Mouse (Mus musculus): ENCODE measurements at regions not wholly inside any gene's neighbourhood (a gene's known extent, or its start where the extent isn't known, plus 50 kb on each side); places are given as distances from the start of the nearest gene placed in this dataset.

GRCm38 (mm10) chr19:15242781-15243180 lies 644.9 kb upstream of the Tle4 start:
- DNase-seq (ENCODE audit: extremely low spot score, low read depth, low spot score) = no peak

GRCm38 (mm10) chr19:15230129-15230927 lies 632.5 kb upstream of the Tle4 start:
- DNase-seq (ENCODE audit: extremely low spot score, low read depth, low spot score) = no peak

- no peak for DNase-seq (ENCODE audit: extremely low spot score, low read depth, low spot score)
Observed at GRCm38 (mm10) chr19:15217387-15217786, 619.5 kb upstream of the Tle4 start.

DNA sequence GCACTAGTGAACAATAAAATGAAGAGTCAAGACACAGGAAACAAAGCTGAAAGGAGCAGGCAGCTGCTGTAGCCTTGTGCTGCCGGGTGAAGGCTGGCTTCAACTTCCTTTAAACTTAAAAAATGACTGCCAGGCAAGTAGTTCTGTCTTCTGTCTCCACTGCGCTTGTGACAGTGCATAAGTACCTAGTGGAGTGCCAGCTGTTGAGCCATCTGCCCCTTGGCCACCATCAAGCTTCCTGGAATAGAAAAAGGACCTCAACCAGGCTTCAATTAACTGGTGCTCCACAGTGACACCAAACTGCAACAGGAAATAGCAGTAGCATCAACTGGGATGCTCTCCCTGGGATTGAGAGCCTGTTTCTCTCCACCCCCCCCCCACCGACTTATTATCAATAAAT lies 616.8 kb upstream of the Tle4 start:
- no peak for DNase-seq (ENCODE audit: extremely low spot score, low read depth, low spot score)

- no peak for DNase-seq (ENCODE audit: extremely low spot score, low read depth, low spot score)
Observed at GRCm38 (mm10) chr19:15212881-15213280, 615.0 kb upstream of the Tle4 start.

DNA sequence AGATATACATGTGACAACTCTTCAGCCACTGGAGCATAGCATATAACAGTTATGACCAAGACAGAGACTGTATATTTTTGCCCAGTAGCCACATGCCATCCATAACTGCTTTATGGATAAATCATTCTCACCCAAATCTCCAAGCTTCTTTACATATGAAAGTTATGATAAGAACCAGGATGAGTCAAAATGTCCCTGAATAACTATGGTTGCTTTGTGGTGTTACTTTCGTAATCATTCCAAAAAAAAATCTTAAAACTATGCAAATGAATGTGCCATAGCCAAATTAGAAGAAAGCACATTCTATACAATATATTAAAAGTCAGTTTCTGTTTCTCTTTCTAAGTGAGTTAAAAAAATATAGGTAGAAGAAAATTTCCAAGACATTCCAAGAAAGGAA lies 605.2 kb upstream of the Tle4 start:
- no peak for DNase-seq (ENCODE audit: extremely low spot score, low read depth, low spot score)

DNA sequence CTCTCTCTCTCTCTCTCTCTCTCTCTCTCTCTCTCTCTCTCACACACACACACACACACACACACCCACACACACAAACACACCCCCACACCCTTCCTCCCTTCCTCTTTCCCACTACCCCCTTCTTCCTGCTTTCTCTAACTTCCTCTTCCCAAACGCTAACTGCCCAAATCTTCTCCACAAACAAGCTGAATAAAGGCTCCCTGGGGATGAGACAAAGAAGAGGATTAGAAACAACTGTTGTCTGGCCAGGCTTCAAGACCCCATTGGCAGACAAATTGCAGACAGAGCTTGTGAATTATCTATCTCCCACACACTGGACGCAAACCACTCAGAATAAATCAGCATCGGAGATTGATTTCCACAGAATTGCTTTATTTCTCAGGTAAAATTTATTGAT lies 603.4 kb upstream of the Tle4 start:
- DNase-seq (ENCODE audit: extremely low spot score, low read depth, low spot score) = no peak

GRCm38 (mm10) chr19:15200792-15201191 lies 602.9 kb upstream of the Tle4 start:
- DNase-seq (ENCODE audit: extremely low spot score, low read depth, low spot score) = no peak

DNA sequence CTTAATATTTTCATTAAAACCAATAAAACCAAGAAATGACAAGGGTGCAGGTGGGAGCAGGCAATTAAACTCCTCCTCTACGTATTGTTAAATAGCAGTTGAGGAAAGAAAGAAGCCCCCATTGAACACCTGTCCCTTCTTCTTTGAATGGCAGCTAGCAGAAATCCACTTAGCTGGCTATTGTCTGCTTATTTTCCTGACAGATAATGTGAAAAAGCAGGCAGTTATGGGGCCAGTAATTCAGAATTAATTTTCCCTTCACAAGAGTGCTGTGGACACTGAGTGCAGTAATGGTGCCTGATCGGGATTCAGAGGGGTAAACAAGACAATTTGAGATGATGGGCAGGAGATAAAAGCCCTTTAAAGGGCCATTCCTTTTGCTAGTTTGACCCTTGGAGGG lies 602.5 kb upstream of the Tle4 start:
- DNase-seq (ENCODE audit: extremely low spot score, low read depth, low spot score) = no peak

DNA sequence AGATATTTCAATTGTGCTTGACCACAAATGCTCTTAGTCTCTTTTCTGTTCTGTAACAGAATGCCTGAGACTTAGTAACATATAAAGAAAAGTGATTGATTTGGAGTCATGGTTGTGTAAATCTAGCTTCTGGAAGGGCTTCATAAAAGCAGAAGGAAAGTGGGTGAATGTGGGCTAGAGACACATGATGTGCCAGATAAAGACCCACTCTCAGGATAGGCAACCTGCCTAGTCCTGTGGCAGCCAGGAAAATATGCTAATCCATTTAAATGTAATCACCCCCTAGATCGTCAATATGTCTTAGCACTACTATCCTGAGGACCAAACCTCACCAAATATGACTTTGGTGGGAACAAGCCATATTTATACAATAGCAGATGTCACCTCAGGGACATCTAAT lies 601.8 kb upstream of the Tle4 start:
- DNase-seq (ENCODE audit: extremely low spot score, low read depth, low spot score) = no peak

DNA sequence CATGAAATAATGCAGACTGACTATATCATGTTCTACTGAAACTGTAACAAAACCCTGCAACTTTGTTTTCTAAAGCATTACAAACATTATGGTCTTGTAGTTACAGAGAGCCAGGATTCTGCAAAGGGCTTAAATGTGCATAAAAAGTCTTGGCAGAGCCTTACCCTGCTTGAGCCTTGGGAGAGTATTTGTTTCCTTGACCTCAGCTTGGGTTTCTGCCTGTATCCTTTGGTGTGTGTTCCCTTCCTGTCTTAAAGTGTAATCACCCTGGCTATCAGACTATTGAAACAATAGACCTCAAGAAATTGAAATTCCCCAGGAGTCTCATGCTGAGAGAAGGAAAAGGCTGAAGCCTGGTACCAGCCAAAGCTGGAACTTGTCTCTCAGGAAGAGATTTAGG lies 577.4 kb upstream of the Tle4 start:
- DNase-seq (ENCODE audit: extremely low spot score, low read depth, low spot score) = no peak

- no peak for DNase-seq (ENCODE audit: extremely low spot score, low read depth, low spot score)
Observed at GRCm38 (mm10) chr19:15173301-15173700, 575.5 kb upstream of the Tle4 start.

DNA sequence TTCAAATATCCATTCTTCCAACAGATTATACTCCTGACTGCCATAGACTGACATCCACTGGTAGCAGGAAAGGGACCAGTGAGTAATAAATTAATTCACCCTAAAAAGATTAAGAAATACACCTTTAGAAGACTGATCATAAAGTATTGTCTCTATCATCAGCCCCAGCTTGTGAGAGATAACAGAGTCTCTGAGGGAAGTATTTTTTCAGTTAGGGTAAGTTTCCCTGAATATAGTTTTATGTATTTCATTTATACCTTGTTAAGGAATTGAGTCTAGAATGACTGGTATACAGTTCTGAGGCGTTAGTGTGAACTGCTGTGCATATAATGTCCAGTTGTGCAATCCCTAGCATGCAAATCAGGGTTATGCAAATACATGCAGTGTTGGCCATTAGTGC lies 569.3 kb upstream of the Tle4 start:
- no peak for DNase-seq (ENCODE audit: extremely low spot score, low read depth, low spot score)

- DNase-seq (ENCODE audit: extremely low spot score, low read depth, low spot score) = no peak
Observed at GRCm38 (mm10) chr19:15160641-15161040, 562.8 kb upstream of the Tle4 start.

DNA sequence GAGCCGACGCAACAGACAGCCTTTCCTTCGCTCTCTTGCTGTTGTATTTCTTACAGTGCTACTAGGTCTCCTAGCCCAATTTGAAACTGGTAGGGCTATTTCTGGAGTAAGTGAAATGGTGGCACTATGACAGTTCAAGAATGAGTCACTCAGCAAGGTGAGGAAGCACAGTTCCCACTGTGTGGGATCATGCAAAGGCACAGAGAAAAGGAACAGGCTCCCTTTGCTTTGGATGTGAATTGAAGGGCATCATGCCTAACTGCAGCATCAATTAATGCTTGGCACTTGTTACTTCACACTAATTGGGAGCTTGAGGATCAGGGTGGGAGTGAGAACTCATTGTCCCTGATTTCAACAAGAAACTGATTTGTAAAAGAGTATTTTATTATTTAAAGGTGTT lies 560.8 kb upstream of the Tle4 start:
- no peak for DNase-seq (ENCODE audit: extremely low spot score, low read depth, low spot score)

DNA sequence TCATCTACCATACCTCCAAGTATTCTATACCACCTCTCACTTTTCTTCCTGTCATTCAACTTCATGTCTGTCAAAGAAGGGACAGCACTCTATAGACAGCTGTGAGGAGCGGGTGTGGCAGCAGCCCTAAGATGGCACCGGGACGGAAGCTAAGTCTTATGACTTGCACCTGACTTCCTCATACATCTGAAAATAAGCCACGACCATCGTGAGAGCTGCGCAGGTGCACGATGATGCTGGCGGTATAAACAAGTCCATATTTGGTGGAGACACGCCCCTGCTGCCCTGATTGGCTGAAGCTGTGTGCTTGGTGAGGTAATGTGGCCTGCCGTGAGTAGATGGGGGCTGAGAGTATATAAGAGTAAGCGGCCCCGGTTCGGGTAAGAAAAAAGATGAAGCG lies 560.3 kb upstream of the Tle4 start:
- no peak for DNase-seq (ENCODE audit: extremely low spot score, low read depth, low spot score)

DNA sequence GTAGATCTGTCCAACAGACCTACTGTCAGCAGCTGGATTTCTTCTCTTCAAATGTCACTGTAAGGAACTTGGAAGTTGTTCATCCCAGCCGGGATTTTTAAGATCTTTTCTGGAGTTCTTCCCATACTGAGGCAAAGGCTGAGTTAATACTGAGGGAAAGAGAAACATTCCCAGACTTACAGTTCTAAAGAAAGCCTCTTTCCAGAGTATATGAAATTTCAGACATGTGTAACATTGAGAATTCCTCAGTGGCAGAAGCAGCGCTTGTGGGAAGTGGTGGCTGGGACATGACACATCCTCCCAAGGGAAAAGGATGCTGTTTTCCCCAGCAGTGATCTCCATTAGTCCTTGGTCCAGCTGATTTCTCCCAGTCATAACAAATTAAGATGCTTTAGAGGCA lies 556.8 kb upstream of the Tle4 start:
- no peak for DNase-seq (ENCODE audit: extremely low spot score, low read depth, low spot score)

DNA sequence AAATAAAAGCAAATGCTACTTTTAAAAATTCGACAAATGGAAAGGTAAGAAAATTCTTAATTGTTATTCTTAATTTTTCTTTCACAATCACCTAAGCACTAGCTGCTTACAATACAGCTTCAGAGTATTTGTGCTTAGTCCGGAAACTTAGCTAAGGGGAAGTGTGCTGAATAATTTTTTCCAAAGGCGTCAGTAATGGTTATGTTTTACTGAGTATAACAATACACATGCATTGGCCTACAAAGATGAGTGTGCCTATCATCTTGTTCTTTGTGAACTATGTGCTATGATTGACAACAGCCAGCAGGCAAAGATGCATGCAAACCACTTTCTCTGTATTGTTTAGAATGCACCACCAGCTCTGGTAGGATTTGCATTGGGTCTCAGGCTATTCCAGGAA lies 548.5 kb upstream of the Tle4 start:
- DNase-seq (ENCODE audit: extremely low spot score, low read depth, low spot score) = no peak

DNA sequence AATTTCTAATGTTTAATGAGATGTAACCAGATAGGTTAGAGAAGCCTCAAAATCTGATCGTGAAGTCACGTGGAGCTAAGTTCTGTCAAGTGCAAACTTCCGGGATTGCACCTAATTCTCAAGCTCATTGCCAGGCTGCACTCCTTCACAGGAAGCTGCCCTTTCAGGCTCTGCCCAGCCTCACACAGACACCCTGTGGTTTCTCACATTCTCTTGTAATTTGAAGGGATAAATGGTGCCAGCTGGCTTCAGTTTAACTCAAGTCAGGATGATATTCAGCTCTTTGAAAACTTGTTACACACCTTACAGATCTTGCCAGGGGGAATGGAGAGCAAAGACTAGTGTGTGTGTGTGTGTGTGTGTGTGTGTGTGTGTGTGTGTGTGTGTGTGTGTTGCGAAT lies 529.3 kb upstream of the Tle4 start:
- no peak for DNase-seq (ENCODE audit: extremely low spot score, low read depth, low spot score)

GRCm38 (mm10) chr19:15108441-15109026 lies 510.7 kb upstream of the Tle4 start:
- DNase-seq (ENCODE audit: extremely low spot score, low read depth, low spot score) = no peak

DNA sequence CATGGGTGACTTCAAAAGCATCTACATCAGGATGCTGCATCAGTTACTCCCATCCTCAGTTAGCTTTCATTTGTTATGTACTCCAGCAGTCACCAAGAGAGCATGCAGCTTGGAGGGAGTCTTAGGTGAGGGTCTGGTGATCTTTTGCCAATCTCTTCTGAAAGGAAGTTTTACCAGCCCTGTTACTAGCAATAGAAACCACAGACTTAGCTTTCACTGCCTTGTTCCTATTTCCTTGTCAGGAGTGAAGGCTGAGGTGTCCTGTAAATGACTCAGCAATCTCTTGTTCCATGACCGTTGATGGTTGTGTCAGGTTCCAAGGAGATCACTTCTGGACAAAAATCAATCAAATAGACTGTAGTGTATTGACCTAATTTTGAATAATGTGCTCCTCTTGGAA lies 497.2 kb upstream of the Tle4 start:
- no peak for DNase-seq (ENCODE audit: extremely low spot score, low read depth, low spot score)

DNA sequence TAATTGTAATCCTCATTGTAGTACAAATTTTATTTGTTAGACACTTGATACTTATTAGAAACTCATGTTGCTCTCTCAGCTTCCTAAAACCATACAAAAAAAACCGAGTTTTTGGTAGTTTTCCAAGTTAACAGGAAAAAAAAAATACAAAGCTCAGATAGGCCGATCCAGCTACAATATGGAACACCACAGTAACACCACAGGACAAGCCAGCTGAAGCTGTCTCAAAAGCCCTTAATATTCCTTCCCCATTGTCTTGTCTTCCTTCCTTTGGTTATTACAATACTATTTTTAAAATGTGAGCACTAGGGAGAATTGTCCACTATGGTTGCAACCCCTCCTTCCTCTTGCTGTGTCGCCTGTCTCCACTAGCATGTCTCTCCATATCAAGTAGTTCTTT lies 495.7 kb upstream of the Tle4 start:
- no peak for DNase-seq (ENCODE audit: extremely low spot score, low read depth, low spot score)

DNA sequence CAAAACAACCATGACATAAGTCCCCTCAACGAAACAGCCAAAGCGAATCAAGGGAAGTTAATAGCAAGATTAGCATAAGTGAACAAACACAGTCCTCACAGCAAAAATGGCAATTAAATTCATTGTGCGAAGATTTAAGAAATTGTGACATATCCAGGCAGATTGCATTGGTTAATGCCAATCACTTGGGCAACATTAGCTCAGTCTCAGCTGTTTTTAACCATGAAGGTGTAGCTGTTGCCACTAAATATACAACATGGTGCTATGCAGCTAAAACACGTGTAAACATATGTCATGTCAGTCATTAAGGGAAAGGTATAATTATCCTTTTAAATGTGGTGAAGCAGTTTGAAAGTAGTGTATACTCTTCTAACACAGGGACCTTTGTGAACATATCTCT lies 482.8 kb upstream of the Tle4 start:
- DNase-seq (ENCODE audit: extremely low spot score, low read depth, low spot score) = no peak

Data from hindlimb bud, embryonic 11.5 days (tissue).